Mouse (Mus musculus) kidney, adult 11 months (tissue): ENCODE measurements around the gene Tor2a.

Source experiments
- DNase-seq: peaks from one replicate; pipeline ENCODE4 v3.0.0; 2022

Tor2a gene

GRCm38 (mm10) chr2:32757056-32757845, at the start of gene Tor2a:
Gene Tor2a (plus strand): TSS chr2:32757234.
- peak; percentile 98 for DNase-seq

- DNase-seq, result no peak
These were observed 48.4 kb upstream of the Tor2a start for GRCm38 (mm10) chr2:32708643-32709042.

GRCm38 (mm10) chr2:32709521-32710137, 47.4 kb upstream of the Tor2a start:
- no peak for DNase-seq

- DNase-seq, result no peak
These were observed 46.6 kb upstream of the Tor2a start for GRCm38 (mm10) chr2:32710425-32710824.

- no peak for DNase-seq
These were observed 45.6 kb upstream of the Tor2a start for GRCm38 (mm10) chr2:32711301-32712056.

- DNase-seq, result peak; percentile 82
These were observed 44.9 kb upstream of the Tor2a start for GRCm38 (mm10) chr2:32712108-32712551.

- peak; percentile 92 for DNase-seq
These were observed 44.5 kb upstream of the Tor2a start for GRCm38 (mm10) chr2:32712586-32712933.

- DNase-seq, result peak; percentile 93
These were observed 43.9 kb upstream of the Tor2a start, which contains the start of gene Cdk9 for GRCm38 (mm10) chr2:32712934-32713817. Gene Cdk9 (minus strand): TSS chr2:32713076.

- DNase-seq, result no peak
These were observed 42.7 kb upstream of the Tor2a start for GRCm38 (mm10) chr2:32714117-32714986.

- no peak for DNase-seq
These were observed 42.0 kb upstream of the Tor2a start for GRCm38 (mm10) chr2:32714987-32715425.

GRCm38 (mm10) chr2:32718761-32719160, 38.3 kb upstream of the Tor2a start:
- no peak for DNase-seq

- no peak for DNase-seq
These were observed 37.0 kb upstream of the Tor2a start for GRCm38 (mm10) chr2:32720053-32720452.

GRCm38 (mm10) chr2:32720681-32721229, 36.3 kb upstream of the Tor2a start, which contains the start of gene Sh2d3c:
Gene Sh2d3c (plus strand): TSS chr2:32721055.
- no peak for DNase-seq

- no peak for DNase-seq
These were observed 35.0 kb upstream of the Tor2a start for GRCm38 (mm10) chr2:32722046-32722445.

- DNase-seq, result no peak
These were observed 34.5 kb upstream of the Tor2a start for GRCm38 (mm10) chr2:32722581-32722980.

GRCm38 (mm10) chr2:32724149-32724548, 32.9 kb upstream of the Tor2a start:
- DNase-seq, result no peak

GRCm38 (mm10) chr2:32724832-32725790, 31.9 kb upstream of the Tor2a start:
- DNase-seq, result no peak

- DNase-seq, result peak; percentile 98
These were observed 29.6 kb upstream of the Tor2a start for GRCm38 (mm10) chr2:32727435-32727834.

- peak; percentile 77 for DNase-seq
These were observed 28.6 kb upstream of the Tor2a start for GRCm38 (mm10) chr2:32728463-32728862.

GRCm38 (mm10) chr2:32729547-32729946, 27.5 kb upstream of the Tor2a start:
- DNase-seq, result no peak
